Mouse (Mus musculus) lung, adult 2 months (tissue): Measurements from ENCODE around the gene Ctdnep1. TPM values are rescaled to one million over a fixed set of nuclear protein-coding genes. Genes with fewer than 3 reads are reported as not detected.
"Not testable (repeated sequence)": the region's sequence is repeated elsewhere in the genome, so short reads cannot be mapped to it uniquely, and the experiment has no call there.

Source experiments
- DNase-seq: peaks from one replicate; pipeline ENCODE4 v3.0.0; 2022
- H3K4me1 ChIP-seq: fragments of 200-500 bp; 2 replicates; pipeline ENCODE4 v1.6.1; 2011; ENCODE audit warnings: low read length; ENCODE audit not compliant: control insufficient read depth, insufficient read depth
- H3K4me3 ChIP-seq: fragments of 200-500 bp; replicated peaks from 2 replicates; pipeline ENCODE3; 2011; ENCODE audit warnings: low read depth, mild to moderate bottlenecking, control low read depth, low read length; ENCODE audit errors: extremely low read depth
- CTCF ChIP-seq: fragments of 200-500 bp; IDR thresholded peaks from 2 replicates; pipeline ENCODE4 v1.5.1; 2011; ENCODE audit warnings: mild to moderate bottlenecking, low read length, control low read depth; ENCODE audit not compliant: insufficient read depth
- POLR2A ChIP-seq: fragments of 200-500 bp; IDR thresholded peaks from 2 replicates; pipeline ENCODE4 v1.6.1; 2011; ENCODE audit warnings: low read depth, mild to moderate bottlenecking, control low read depth, low read length, borderline replicate concordance; ENCODE audit errors: extremely low read depth
- WGBS: fragments of 180-500 bp; shearing (Covaris S2); methylation state at CpG from one replicate; pipeline ENCODE4 v1.1.7; 2018; 5-methylcytosine and 5-hydroxymethylcytosine counted together
- polyA plus RNA-seq: library from polyadenylated mRNA; depleted of rRNA; stranded (reverse); fragments of >200 nt; gene quantifications from 2 replicates; pipeline ENCODE4 v1.2.3, GENCODE M21; 2012

Gene Ctdnep1
- polyA plus RNA-seq, 1 experiment, result 102 TPM

GRCm38 (mm10) chr11:69950807-69951459, 30.0 kb upstream of the Ctdnep1 start:
- no peak for DNase-seq
- 0 out of 2 replicates have a peak, but pooled peaks have one; percentile 6 for TF ChIP-seq CTCF
- no peak for TF ChIP-seq POLR2A
- WGBS, result 39% methylated on average over 4 of the region's 4 CpGs
- peaks cover 7% of the 10 kb centered on the region for H3K4me1 ChIP-seq
- no peak overlapping the region for H3K4me3 ChIP-seq

DNA sequence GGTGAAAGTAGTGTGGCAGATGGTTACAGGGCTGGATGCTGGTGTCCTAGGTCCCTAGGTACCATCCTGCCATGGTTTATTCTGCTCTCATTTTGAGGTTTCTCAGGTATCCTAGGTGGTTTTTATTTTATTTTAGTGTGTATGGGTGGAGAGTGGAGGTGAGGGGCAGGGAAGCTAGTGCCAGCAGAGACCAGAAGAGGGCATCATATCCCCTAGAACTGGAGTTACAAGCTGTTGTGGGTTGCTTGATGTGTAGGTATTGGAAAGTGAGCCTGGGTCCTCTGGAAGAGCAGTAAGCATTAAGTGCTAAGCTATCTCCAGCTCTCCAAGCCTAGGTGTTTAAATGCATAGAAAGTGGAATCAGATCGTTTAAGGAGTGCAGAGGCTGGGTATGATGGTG, 28.7 kb upstream of the Ctdnep1 start:
- WGBS, result 39% methylated on average over 1 of the region's 1 CpGs
- TF ChIP-seq POLR2A (no peak), CTCF (0 out of 2 replicates have a peak, but pooled peaks have one; percentile 8)
- DNase-seq, result no peak
- Histone ChIP-seq H3K4me3 (no peak overlapping the region), H3K4me1 (peaks cover 7% of the 10 kb centered on the region)

GRCm38 (mm10) chr11:69953267-69953915, 27.6 kb upstream of the Ctdnep1 start:
- 31% methylated on average over 11 of the region's 11 CpGs for WGBS
- no peak for TF ChIP-seq CTCF
- no peak for TF ChIP-seq POLR2A

DNA sequence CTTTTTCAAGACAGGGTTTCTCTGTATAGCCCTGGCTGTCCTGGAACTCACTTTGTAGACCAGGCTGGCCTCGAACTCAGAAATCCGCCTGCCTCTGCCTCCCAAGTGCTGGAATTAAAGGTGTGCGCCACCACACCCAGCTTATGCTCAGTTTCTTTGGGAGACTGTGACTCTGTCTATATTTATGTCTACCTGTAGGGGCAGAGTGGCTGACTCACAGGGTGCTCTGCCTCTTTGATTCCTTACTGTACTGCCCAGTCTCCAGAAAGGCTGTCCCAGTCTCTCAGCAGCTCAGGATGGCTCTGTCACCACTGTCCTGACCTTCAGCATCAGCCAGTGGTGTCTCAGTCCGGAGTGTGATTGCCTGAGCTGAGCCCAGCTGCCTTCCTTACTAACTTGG, 25.3 kb upstream of the Ctdnep1 start:
- DNase-seq, H3K4me1 ChIP-seq: not testable (repeated sequence)
- WGBS, result 70% methylated on average over 4 of the region's 4 CpGs

More at GRCm38 (mm10) chr11:69953267-69953915, 27.6 kb upstream of the Ctdnep1 start:
- no peak overlapping the region for H3K4me3 ChIP-seq
- H3K4me1 ChIP-seq, result peaks cover 4% of the 10 kb centered on the region
- no peak for DNase-seq

GRCm38 (mm10) chr11:69956218-69956617, 24.7 kb upstream of the Ctdnep1 start:
- TF ChIP-seq POLR2A (no peak), CTCF (no peak)
- H3K4me3 ChIP-seq, result no peak overlapping the region
- DNase-seq, result no peak
- 72% methylated on average over 1 of the region's 1 CpGs for WGBS
- no peaks in the 10 kb centered on the region for H3K4me1 ChIP-seq

More for the DNA sequence above, 25.3 kb upstream of the Ctdnep1 start:
- H3K4me3 ChIP-seq, result not testable (repeated sequence)

- DNase-seq, result no peak
- 32% methylated on average over 5 of the region's 5 CpGs for WGBS
- no peak overlapping the region for H3K4me3 ChIP-seq
- H3K4me1 ChIP-seq, result no peaks in the 10 kb centered on the region
- TF ChIP-seq POLR2A (no peak), CTCF (0 out of 2 replicates have a peak, but pooled peaks have one; percentile 12)
These were observed 20.3 kb upstream of the Ctdnep1 start for GRCm38 (mm10) chr11:69960616-69961015.

- TF ChIP-seq CTCF (no peak), POLR2A (no peak)
- WGBS, result 21% methylated on average over 5 of the region's 5 CpGs
- DNase-seq, result no peak
These were observed 19.1 kb upstream of the Ctdnep1 start for GRCm38 (mm10) chr11:69961841-69962240.

DNA sequence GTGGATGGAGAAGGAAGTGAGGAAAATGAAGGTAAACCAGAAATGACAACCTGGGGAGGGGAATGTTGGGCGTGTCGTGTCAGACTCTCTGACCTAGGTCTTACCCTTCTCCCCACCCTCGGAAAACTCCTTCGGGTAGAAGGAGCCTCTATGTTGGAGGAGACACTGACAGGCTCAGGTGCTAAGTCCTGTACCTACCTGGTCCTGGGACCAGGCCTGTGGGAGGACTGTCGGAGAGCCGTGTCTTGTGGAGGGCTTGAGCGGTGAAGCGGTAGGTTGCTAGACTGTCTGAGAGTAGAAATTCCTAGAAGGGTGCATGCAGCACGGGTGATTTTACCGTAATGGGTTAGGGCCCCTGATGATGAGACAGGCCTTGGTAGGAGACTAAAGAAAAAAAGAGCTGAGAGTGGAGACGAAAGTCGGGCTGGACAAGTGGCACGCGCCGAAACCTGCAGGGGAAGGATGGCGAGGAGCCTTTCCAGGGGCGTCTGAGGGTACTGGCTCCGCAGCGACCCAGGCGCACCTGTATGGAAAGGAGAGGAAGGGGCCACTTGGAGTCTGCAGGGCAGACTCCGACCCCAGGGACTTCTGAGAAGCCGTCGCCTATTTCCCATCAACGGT, 16.2 kb upstream of the Ctdnep1 start, which contains the start of gene Cldn7:
Cldn7 (plus strand) TSS at position 130 of the 621 bp plus-strand sequence.
- 19% methylated on average over 24 of the region's 24 CpGs for WGBS
- Histone ChIP-seq H3K4me3 (peak within 1 kb of the TSS; percentile 40), H3K4me1 (peaks cover 3% of the 10 kb centered on the region)
- no peak for DNase-seq
- TF ChIP-seq CTCF (no peak), POLR2A (no peak)

More at GRCm38 (mm10) chr11:69961841-69962240, 19.1 kb upstream of the Ctdnep1 start:
- peaks cover 2% of the 10 kb centered on the region for H3K4me1 ChIP-seq
- H3K4me3 ChIP-seq, result no peak overlapping the region

GRCm38 (mm10) chr11:69965271-69966005, 15.5 kb upstream of the Ctdnep1 start:
- DNase-seq, result peak; percentile 81
- peaks cover 3% of the 10 kb centered on the region for H3K4me1 ChIP-seq
- H3K4me3 ChIP-seq, result peak overlapping the region; percentile 40
- TF ChIP-seq CTCF, result no peak
- peak; percentile 43; the same call in 1 of the 2 replicates for TF ChIP-seq POLR2A
- WGBS, result 5% methylated on average over 49 of the region's 49 CpGs
